Mouse (Mus musculus) heart, adult 2 months (tissue): ENCODE results near the gene Cntnap5b.
"Not testable (repeated sequence)": the region's sequence is repeated elsewhere in the genome, so short reads cannot be mapped to it uniquely, and the experiment has no call there.

Experiments
- CTCF ChIP-seq: fragments of 200-600 bp; IDR thresholded peaks from 2 replicates; pipeline ENCODE4 v1.8.1; 2022; ENCODE audit warnings: antibody characterized with exemption, mild to moderate bottlenecking, moderate library complexity
- POLR2A ChIP-seq: fragments of 200-500 bp; IDR thresholded peaks from 2 replicates; pipeline ENCODE4 v1.6.1; 2011; ENCODE audit warnings: mild to moderate bottlenecking, low read depth, low read length, control low read depth; ENCODE audit not compliant: insufficient read depth

GRCm38 (mm10) chr1:100001226-100001625 lies 228.7 kb downstream of the Cntnap5b start:
- not testable (repeated sequence) for TF ChIP-seq CTCF, POLR2A
